Mouse (Mus musculus): ENCODE measurements around the gene Pdcd4.
"Not testable (repeated sequence)": the region's sequence is repeated elsewhere in the genome, so short reads cannot be mapped to it uniquely, and the experiment has no call there.

The Pdcd4 gene

DNA sequence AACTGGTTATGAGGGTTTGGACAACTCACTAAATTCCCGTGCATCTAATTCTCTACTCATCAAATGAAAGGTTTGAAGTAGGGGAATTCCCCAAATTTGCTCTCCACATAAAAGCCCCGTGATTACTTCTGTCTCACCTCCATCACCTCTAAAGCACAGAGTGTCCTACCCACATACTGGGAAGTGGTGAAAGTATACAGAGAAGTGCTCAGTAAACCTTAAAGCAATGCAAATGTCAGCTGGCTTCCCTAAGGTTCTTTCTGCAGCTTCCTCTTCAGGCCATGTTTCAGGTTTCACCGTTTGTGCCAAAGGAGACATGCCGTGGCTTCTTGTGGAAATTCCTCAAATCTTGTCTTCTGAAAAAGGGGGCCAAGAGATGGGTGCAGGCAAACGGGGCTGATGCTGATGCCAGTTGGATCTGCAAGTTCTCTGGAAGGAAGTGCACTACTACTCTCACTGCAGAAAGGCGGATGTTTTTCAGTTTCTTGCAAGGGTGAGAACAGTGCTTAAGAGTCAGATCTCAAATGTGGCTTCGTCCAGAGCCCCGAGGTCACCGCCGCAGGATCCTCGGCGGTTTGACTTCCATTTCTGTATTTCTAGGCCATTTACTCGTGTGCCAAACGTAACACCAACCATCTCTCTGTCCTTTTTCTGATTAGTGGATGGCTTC lies 8.0 kb downstream of the Pdcd4 start:
- in situ Hi-C loops (cut with MboI, MseI) = loop anchor here (10.0 kb wide), 1 partner anchor 475 kb away; no protein-coding TSS in a partner anchor

DNA sequence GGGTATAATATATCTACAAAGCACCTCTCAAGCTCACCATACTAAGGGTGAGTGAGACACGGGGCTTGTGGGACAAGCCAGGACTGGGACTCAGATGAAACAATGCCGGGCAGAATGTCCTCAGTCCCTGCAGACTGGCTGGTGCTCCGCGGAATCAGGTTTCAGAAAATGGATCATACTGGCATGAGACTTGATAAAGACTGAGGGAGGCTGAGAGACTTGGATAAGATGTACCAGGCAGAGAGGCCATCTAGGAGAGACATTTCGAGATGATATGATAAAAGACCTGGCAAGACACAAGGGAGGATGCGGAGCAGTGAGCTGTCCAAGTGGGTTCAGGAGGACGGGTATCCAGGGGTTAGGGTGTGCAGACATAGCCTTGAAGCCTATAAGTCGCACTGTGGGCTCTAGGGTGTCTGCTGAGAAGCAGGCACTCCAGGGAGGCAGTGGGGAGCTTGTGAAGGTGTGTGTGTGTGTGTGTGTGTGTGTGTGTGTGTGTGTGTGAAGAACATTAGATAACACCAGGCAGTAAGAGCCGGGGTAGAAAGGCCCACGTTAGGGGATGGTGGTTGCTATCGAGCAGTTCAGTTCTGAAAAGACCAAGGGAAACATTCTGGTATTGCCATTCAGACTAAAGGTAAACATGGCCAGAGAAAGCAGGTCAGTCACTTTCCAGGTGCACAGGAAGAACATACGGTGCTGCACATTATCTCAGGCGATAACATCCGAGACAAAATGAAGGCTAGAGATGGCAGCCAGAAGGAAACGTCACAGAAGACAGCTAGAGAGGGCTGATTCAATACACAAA lies 10.1 kb downstream of the Pdcd4 start:
- in situ Hi-C loops (cut with MboI, MseI) = no loop called here

DNA sequence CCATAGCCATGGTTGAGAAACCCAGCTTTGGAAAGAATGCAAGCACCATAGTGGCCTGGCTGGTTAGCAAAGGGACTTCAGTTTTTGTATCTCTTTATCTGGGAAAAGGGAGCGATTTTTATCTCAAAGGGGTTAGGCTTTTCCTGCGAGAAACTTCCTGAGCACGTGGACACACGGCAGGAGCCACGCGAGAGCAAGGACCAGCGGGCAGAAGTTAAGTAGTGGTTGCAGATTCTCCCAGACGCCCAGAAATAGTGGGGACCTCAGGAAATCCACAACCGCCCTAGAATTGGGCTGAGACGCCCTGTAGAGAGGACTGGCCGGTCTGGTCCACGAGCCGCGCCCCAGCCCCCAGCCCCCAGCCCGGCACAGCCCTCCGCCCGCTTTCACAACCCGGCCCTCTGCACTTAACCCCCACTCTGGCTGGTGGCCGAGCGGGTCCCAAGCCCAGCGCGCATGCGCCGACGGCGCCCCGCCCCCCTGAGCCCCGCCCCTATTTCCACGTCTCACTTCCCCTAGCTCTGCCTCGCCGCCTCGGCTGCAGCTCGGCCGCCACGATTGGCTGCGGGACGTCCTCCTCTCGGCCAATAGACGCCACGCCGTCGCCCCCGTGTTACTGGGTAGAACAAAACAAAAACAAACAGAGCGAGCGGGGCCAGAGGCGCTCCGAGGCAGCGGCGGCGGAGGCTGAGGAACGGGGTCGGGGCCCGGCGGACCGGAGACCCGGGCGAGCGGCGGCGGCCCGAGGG lies 10.9 kb downstream of the Pdcd4 start:
- in situ Hi-C loops (cut with MboI, MseI) = no loop called here

DNA sequence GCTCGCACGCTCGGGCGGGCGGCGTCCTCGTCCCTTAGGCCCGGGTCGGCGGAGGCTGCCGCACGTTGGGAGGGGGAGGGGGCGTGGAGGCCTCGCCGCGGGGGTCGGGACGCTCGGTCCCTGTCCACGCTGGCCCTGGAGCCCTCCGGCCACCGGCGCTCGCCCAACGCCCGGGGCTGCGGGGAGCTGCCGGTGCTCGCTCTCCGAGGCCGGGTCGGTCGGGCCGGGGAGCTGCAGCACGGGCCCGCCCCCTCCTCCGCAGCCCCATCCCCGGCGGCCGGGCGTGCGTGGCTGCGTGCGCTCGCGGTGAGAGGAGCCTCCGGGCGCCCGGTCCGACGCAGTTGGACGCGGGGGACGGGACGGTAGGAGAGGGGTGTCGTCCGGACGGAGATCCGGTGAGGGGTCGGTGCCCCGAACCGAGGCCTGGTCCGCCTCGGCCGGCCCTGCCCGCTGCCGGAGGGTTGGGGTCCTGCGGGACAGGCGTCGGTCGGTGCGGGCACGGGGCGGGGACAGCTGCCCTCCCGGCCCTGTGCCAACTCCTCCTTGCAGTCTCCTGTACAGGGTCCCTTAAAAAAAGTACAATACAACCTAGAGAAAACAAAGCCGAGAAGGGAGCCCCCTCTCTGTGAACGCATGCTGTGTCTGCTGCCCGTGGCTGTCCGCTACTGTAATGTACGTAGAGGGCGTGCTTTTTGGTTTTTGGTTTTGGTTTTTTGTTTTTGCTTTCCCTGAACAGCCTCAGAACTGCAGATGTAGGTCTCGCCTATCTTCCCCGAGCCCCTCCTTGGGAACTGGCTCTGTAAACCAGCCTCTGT lies 11.7 kb downstream of the Pdcd4 start:
- in situ Hi-C loops (cut with MboI, MseI) = no loop called here

DNA sequence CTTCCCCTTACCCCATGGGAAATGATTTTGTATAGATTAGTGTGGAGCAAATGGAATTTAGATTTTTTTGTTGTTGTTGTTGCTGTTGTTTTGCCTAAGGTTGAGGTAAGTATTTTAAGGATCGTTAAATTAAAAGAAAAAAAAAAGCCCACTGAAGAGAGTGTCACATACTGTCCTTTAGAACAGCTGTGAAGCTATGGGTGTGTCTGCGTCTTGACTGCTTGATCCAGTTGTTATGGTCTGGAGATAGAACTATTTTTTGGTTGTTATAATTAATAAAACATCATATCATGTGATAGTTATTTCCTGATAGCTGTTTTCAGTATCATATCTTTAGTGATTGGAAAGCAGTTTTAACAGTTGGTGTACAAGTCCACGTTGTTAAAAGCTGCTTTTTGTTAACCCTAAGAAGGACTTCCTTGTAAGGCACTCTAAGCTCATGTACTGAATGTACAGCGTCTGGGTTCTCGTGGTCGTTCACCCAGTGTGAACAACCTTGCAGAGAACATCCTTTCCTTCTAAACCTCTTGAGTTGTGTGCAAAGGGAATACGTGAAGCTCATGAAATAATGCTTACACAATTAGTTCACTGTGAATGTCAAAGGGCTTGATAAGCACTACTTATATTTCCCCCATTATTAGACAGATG lies 12.9 kb downstream of the Pdcd4 start:
- in situ Hi-C loops (cut with MboI, MseI) = no loop called here

DNA sequence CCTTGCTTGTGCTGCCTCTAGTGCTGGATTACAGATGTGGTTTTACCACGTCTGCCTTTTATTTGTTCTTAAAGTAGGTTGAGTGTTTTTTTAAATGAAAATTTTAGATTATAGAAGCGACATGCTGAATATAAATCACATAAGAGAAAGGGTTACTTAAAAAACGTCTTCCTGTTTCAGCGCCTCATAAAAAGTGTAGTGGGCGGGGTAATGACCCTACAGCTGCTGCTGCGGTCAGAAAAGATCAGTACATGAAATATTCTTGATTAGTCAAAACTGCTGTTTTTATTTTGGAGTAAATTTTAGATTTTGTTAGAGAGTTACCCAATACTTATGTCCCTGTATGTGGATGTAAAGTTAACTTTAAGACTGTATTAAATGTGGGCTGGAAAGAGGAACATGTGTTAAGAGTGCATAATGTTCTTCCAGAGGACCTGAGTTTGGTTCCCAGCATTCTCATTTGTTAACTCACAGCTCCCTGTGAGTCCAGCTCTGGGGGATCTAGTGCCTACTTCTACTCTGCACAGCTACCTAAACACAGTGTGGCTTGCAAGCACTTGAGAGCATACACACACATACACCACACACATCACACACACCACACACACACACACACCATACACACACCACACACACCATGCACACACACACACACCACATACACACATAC lies 14.1 kb downstream of the Pdcd4 start:
- in situ Hi-C loops (cut with MboI, MseI) = no loop called here

DNA sequence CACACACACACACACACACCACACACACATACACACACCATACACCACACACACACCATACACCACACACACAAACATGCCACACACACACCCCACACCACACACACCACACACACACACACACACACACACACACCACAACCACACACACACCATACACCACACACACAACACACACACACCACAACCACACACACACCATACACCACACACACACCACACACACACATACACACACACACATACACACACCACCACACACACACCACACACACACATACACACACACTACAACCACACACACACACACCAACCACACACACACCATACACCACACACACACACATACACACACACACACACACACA lies 14.7 kb downstream of the Pdcd4 start:
- in situ Hi-C loops (cut with MboI, MseI) = not testable (repeated sequence)

DNA sequence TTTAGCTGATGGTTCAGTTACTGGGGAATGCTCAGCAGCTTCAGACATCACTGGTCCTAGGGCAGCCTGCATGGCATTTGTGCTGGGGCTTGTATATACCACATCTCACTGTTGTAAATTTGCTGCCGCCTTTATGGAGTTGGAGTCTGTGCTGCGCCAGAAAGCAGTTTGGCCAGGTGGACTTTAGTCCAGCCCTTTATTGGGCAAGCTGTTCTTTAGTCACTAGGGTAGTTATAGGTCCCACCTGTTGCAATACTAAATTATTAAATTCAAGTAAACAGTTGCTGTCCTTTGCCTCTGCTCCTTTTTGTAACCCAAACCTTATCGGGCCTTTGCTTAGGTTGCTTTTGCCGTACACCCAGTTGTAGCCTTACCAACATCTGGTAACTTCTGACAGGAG lies 22.9 kb downstream of the Pdcd4 start:
- in situ Hi-C loops (cut with MboI, MseI) = no loop called here

DNA sequence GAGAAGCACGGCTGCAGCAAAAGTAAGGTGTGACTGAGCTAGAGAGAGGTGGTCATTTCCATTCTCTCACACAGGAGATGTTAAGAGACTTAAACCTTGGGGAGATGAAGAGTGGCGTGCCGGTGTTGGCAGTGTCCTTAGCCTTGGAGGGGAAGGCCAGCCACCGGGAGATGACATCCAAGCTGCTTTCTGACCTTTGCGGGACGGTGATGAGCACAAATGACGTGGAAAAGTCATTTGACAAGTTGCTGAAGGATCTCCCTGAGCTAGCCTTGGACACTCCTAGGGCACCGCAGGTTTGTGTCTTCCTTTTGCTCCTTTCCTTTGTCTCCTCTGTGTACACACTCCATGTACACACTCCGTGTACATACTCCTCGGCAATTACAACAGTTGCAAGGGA lies 27.5 kb downstream of the Pdcd4 start:
- in situ Hi-C loops (cut with MboI, MseI) = no loop called here

DNA sequence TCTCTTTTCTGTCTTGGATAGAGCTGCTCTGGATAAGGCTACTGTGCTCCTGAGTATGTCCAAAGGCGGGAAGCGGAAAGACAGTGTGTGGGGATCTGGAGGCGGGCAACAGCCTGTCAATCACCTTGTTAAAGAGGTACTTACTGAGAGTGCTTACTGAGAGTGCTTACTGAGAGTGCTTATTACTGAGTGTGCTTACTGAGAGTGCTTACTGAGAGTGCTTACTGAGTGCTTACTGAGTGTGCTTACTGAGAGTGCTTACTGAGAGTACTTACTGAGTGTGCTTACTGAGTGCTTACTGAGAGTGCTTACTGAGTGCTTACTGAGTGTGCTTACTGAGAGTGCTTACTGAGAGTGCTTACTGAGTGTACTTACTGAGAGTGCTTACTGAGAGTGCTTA lies 30.0 kb downstream of the Pdcd4 start:
- in situ Hi-C loops (cut with MboI, MseI) = not testable (repeated sequence)

DNA sequence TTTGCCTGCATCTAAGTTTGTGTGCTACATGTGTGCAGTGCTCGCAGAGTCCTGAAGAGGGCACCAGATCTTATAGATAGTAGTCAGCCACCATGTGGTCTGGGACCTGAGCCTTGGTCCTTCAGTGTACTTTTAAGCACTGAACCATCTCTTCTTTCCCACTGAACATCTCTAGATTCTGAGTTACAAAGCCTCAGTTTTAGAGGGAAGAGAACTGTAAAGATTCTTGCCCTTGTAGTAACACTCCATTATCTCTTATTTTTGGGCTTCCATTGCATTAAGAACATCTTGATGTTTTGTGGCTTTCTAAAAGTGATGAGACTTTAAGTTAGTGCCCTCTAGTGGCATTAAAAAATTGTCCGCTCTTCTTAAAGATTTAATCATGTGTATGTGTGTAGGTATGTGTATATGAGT lies 33.3 kb downstream of the Pdcd4 start:
- in situ Hi-C loops (cut with MboI, MseI) = no loop called here

DNA sequence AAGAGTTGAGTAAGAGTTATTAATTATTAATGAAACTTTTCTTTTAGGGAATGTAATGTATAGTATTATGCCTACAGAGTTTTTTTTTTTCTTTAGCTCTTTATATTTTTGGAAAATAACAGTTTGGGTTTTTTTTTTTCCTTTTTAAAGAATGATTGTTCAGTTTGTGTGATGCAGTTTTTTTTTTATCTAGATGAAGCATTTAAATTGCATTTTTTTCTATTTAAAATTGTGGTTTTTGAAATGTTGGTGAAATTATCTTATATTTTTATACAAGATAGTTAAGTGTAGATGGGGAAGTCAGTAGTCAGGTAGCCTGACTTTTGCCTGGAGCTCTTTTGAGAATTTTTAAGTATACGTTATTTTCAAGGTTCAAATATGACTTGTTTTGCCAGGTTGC lies 34.7 kb downstream of the Pdcd4 start:
- in situ Hi-C loops (cut with MboI, MseI) = no loop called here

DNA sequence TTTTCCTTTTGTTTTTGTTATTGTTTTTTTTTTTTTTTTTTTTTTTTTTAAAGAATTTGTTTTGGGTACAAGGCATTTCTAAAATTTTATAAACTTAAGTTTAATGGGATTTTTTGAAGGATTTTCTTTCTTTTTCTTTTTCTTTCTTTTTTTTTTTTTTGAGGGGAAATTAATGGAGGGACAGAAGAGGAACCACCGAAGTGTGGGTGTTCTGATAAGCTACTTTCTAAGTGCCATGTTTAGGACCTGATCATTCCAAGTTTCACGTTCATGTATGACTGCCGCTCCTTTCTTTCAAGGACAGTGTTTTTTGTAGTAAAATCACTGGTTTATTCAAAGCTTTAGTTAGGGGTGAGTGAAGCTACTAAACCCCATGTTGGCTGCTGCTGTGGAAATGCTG lies 37.2 kb downstream of the Pdcd4 start:
- in situ Hi-C loops (cut with MboI, MseI) = no loop called here

DNA sequence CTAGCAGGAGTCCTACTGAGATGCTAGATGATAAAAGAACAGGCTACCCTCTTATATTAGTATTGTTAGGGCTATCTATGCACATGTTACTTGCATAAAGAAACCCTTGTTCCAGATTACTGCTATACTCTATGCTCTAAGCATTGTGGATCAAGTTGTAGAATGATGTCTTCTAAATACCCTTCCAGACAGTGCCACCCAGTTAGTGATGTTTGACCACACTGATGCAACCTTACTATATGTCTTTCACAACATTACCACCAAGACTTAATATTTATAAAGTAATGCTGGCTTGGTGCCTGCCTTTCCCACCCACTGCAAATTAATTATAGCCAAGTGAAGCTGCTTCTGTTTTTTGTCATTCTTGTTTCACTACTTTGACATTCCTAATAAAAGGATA lies 41.0 kb downstream of the Pdcd4 start:
- in situ Hi-C loops (cut with MboI, MseI) = no loop called here

DNA sequence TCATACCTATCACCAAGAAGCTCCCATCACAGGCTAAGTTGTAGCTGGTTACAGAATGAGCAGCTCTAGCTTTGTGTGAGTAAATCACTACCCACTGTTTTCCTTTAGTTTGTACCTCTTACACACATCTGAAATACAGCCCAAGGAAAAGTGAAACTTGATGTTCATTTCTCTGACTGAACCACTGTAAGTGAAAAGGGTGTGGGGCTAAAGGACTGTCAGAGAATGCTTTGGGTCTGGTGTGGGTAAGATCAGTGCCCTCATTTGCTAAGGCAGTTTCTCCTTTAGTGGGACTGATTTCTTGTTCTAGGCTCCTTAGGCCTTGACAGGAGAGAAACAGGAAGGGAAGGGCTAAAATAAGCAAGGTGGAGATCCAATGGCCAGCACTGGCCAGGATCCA lies 42.0 kb downstream of the Pdcd4 start:
- in situ Hi-C loops (cut with MboI, MseI) = no loop called here

DNA sequence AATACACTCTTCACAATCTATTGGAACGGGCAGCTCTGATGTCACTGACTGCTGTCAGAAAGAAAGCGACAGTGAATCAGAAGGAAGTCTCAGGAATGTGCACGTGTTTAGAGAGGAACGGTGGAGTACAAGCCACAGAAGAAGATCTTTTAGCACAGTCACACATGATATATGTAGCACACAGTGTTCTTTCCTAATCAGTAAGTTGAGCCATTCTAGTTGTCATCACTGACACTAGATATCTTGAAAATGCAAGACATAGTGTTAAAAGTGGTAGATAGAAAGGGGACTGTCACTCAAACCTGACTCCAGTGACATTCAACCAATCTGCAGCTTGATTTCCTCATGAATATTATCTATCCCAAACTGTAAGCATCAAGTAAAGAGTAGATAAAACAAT lies 47.4 kb downstream of the Pdcd4 start:
- in situ Hi-C loops (cut with MboI, MseI) = no loop called here

DNA sequence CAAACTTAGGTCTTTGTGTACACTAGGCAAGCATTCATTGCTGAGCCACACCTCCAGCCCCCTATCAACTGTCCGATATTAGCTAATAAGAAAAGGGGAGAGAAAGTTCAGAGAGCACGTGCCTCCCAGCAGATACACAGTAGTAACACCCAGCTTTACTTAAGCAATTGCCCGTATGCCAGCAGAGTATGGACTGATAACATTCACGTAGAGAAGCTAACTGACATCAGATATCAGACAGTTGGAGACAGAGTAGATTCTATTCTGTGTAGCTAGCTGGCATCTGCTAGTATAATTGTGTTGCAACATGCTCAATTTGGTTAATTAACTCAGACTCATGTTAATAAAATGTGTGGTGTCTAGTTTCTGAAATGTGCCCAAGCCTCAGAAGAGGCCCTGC lies 49.1 kb downstream of the Pdcd4 start:
- in situ Hi-C loops (cut with MboI, MseI) = no loop called here

DNA sequence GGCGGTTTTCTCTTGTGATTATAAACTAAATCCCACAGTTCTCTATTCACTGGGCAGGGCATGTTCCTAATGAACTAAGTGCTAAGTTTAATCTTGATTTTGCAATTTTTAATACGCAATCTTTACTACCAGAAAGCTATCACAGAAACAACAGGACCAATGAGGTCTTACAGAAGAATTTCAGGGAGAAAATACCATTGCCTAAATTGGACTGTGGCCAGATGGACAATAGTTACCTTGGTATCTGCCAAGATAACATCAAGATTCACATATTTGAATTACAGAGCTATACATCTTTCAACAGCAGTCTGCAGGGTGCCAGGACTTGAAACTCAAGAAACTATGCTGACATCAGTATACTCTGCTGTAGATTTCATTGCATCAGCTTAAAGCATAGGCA lies 50.3 kb downstream of the Pdcd4 start:
- in situ Hi-C loops (cut with MboI, MseI) = no loop called here

DNA sequence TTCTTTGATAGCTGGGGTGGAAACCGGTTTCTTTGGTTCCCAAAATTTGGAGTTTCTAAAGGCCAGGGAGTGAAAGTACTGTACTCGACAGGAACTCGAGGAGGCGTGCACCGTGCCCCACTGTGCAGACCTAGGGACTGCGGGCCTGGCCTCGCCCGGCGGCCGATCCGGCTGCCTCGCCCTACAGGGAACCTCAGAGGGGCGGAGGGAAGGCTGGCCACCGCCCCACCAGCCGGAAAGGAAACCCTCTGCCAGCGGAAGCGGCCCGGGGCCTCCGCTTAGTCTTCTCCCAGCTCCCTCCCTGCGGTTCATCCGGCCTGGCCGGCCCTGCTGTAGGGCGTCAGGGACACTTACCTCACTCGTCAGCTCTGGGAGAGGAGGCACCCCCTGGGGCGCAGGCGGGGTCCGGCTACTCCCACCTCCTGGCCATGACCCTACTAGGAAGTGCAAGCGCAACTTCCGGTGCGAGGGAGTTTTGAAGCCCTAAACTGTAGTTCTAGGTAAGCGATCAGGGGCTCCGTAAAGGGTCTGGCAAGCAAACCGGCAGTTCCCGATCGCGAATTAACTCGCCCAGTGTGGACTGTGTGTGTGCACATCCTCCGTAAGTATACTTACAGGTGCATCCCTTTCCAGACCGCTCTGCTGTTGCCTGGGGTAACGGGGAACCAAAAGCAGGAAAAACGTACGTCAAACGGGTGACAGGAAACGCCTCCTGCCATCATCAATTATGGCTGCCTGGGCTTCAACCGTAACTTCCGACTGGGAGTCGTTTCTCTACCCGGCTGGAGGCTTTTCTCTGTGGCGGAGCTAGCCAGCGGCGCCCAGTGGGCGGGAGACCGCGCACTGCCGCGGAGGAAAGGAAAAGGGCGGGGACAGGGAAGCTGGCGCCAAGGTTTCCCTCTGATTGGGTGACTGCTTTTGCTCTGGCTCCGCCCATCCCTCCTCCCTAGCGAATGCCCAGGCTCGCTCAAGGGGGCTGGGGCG lies 52.1 kb downstream of the Pdcd4 start, which contains the start of the genes Shoc2 and Bbip1:
Gene Shoc2, plus strand, starts transcription at position 505 of the 984 bp plus-strand sequence.
Gene Bbip1, minus strand, starts transcription at position 826 of the 984 bp plus-strand sequence.
- in situ Hi-C loops (cut with MboI, MseI) = no loop called here
